Mouse (Mus musculus) cerebellum, adult 18-20 months (tissue): Measurements from ENCODE around the gene Cyp26c1.

Experiments
- DNase-seq, 2 experiments: peaks; one replicate each; pipeline ENCODE4 v3.0.0; 2021

The Cyp26c1 gene

GRCm38 (mm10) chr19:37685281-37685680 is at the start of gene Cyp26c1:
TSS of gene Cyp26c1 (plus strand) at chr19:37685581.
- DNase-seq = no peak

GRCm38 (mm10) chr19:37647994-37648393 is 37.4 kb upstream of the Cyp26c1 start:
- no peak for DNase-seq

GRCm38 (mm10) chr19:37650526-37650925 is 34.9 kb upstream of the Cyp26c1 start:
- DNase-seq = no peak

GRCm38 (mm10) chr19:37654012-37654411 is 31.4 kb upstream of the Cyp26c1 start:
- no peak for DNase-seq

GRCm38 (mm10) chr19:37656441-37656840 is 28.9 kb upstream of the Cyp26c1 start:
- DNase-seq = no peak

GRCm38 (mm10) chr19:37665256-37665655 is 20.1 kb upstream of the Cyp26c1 start:
- no peak for DNase-seq

- DNase-seq = no peak
These were observed 17.4 kb upstream of the Cyp26c1 start for GRCm38 (mm10) chr19:37667855-37668594.

- no peak for DNase-seq
These were observed 16.7 kb upstream of the Cyp26c1 start for GRCm38 (mm10) chr19:37668657-37669056.

GRCm38 (mm10) chr19:37669486-37669885 is 15.9 kb upstream of the Cyp26c1 start:
- DNase-seq = no peak

GRCm38 (mm10) chr19:37673393-37673792 is 12.0 kb upstream of the Cyp26c1 start:
- DNase-seq = no peak

GRCm38 (mm10) chr19:37686347-37686746 is 966 bp downstream of the Cyp26c1 start:
- DNase-seq = no peak

- DNase-seq = no peak
These were observed 1.8 kb downstream of the Cyp26c1 start for GRCm38 (mm10) chr19:37686941-37687850.

- no peak for DNase-seq
These were observed 4.1 kb downstream of the Cyp26c1 start for GRCm38 (mm10) chr19:37689478-37689877.

- DNase-seq = no peak
These were observed 5.3 kb downstream of the Cyp26c1 start for GRCm38 (mm10) chr19:37690716-37691115.

GRCm38 (mm10) chr19:37692879-37693278 is 7.5 kb downstream of the Cyp26c1 start:
- no peak for DNase-seq

GRCm38 (mm10) chr19:37695146-37695545 is 9.8 kb downstream of the Cyp26c1 start:
- DNase-seq = no peak

GRCm38 (mm10) chr19:37695762-37696602 is 10.6 kb downstream of the Cyp26c1 start:
- no peak for DNase-seq

GRCm38 (mm10) chr19:37696603-37697334 is 11.4 kb downstream of the Cyp26c1 start:
- no peak for DNase-seq

- no peak for DNase-seq
These were observed 11.9 kb downstream of the Cyp26c1 start for GRCm38 (mm10) chr19:37697335-37697636.

GRCm38 (mm10) chr19:37697651-37698272 is 12.4 kb downstream of the Cyp26c1 start, which contains the start of gene Cyp26a1:
TSS of gene Cyp26a1 (plus strand) at chr19:37697798.
- no peak for DNase-seq

- no peak for DNase-seq
These were observed 13.1 kb downstream of the Cyp26c1 start for GRCm38 (mm10) chr19:37698273-37699160.
